Mouse (Mus musculus) stomach, postnatal 0 days (tissue): ENCODE data around the gene Smok3b. TPM values are rescaled to one million over a fixed set of nuclear protein-coding genes. Genes with fewer than 3 reads are reported as not detected.

Experiments used
- ATAC-seq: fragments of 200-750 bp; cut with Nextera tagmentation; 2 replicates; pipeline ENCODE4 v1.8.0; 2017; ENCODE audit not compliant: low FRiP score, low TSS enrichment
- DNase-seq: peaks from one replicate; pipeline ENCODE4 v3.0.0-alpha.2; 2016; ENCODE audit warnings: low spot score
- H3K27ac ChIP-seq: fragments of 300-500 bp; sonication (generic); replicated peaks from 2 replicates; pipeline ENCODE4 v1.5.1; 2014; ENCODE audit warnings: mild to moderate bottlenecking, control low read depth
- H3K27me3 ChIP-seq: fragments of 300-500 bp; sonication (generic); 2 replicates; pipeline ENCODE4 v1.6.1; 2014; ENCODE audit warnings: low read length; ENCODE audit not compliant: control insufficient read depth, insufficient read depth
- H3K36me3 ChIP-seq: fragments of 300-500 bp; sonication (generic); 2 replicates; pipeline ENCODE4 v1.6.1; 2014; ENCODE audit warnings: low read length, mixed read lengths; ENCODE audit not compliant: control insufficient read depth, insufficient read depth
- H3K4me1 ChIP-seq: fragments of 300-500 bp; sonication (generic); replicated peaks from 2 replicates; pipeline ENCODE4 v1.6.1; 2014; ENCODE audit warnings: antibody characterized with exemption; ENCODE audit not compliant: control insufficient read depth, insufficient read depth
- H3K4me2 ChIP-seq: fragments of 300-500 bp; sonication (generic); replicated peaks from 2 replicates; pipeline ENCODE4 v1.6.1; 2014; ENCODE audit warnings: low read depth, mild to moderate bottlenecking, control low read depth, moderate library complexity
- H3K4me3 ChIP-seq: fragments of 300-500 bp; sonication (generic); 2 replicates; pipeline ENCODE4 v1.5.1; 2014; ENCODE audit warnings: low read depth, low read length, control low read depth
- H3K9ac ChIP-seq: fragments of 300-500 bp; sonication (generic); 2 replicates; pipeline ENCODE4 v1.6.1; 2014; ENCODE audit warnings: mild to moderate bottlenecking, low read length, control low read depth, mixed read lengths
- H3K9me3 ChIP-seq: fragments of 300-500 bp; sonication (generic); 2 replicates; pipeline ENCODE4 v1.6.1; 2016; ENCODE audit warnings: low read length; ENCODE audit not compliant: control insufficient read depth
- CTCF ChIP-seq: IDR thresholded peaks from 2 replicates; pipeline ENCODE4 v1.5.1; 2016; ENCODE audit warnings: antibody characterized with exemption, low read depth, mild to moderate bottlenecking, moderate library complexity
- EP300 ChIP-seq: optimal IDR thresholded peaks from 2 replicates; pipeline ENCODE3; 2016; ENCODE audit warnings: antibody characterized with exemption
- whole genome bisulfite sequencing: fragments of 180-500 bp; shearing (Covaris S2); extraction: QIAGEN DNeasy Blood & Tissue Kit; methylation state at CpG from one replicate; pipeline ENCODE4 v1.1.7; 2014; 5-methylcytosine and 5-hydroxymethylcytosine counted together
- polyA plus RNA-seq: library from polyadenylated mRNA; unstranded; fragments of >200 nt; fragmentation: Nextera tagmentation; extraction: Ambion mirVana; gene quantifications from 2 replicates; pipeline ENCODE4 v1.2.1, GENCODE M21; 2015

The Smok3b gene
- polyA plus RNA-seq, 1 experiment from 2014 or later = not detected

DNA sequence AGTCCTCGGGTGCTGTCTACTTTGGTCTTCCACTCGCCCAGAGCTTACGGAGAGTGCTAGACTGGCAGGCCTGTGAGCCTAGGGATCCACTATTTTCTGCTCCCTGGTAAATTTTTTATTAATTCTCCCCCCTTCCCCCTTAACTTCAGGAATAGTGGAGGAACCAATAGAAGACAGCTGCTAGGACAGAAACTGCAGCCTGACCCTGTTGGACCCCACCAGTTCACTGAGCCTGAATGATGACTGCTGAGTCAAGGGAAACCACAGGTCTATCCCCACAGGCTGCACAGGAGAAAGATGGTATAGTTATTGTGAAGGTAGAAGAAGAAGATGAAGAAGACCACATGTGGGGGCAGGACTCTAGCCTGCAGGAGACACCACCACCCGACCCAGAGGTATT is 71.5 kb downstream of the Smok3b start:
- H3K27ac ChIP-seq = no peak overlapping the region
- H3K4me2 ChIP-seq = no peak overlapping the region
- H3K27me3 ChIP-seq = no peaks in the 10 kb centered on the region
- ATAC-seq (no peak), DNase-seq (no peak)
- H3K4me1 ChIP-seq = no peaks in the 10 kb centered on the region
- no peaks in the 10 kb centered on the region for H3K9me3 ChIP-seq
- no peak for TF ChIP-seq EP300
- TF ChIP-seq CTCF = no peak
- WGBS = 92% methylated on average over 4 of the region's 4 CpGs
- no peak overlapping the region for H3K9ac ChIP-seq
- H3K36me3 ChIP-seq = peaks cover 13% of the 10 kb centered on the region
- no peak overlapping the region for H3K4me3 ChIP-seq

DNA sequence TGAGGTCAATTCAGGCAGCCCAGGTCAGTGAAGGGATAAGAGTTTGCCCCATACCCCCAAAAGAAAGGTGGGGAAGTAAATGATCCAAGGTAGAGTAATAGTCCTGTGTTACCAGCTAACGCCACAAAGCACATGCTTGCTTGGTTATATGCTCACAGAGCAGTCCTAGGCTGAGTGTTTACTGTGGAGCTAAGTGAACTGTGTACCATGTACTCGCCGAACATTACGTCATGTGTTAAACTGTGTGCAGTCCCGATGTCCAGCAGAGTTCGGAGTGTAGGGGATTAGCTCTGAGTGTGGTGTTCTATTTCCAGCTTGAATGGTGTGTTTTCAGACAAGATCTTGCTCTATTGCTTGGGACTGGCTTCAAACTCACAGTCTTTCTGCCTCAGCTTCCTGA is 73.2 kb downstream of the Smok3b start:
- no peak for TF ChIP-seq EP300
- TF ChIP-seq CTCF = no peak
- H3K4me1 ChIP-seq = no peaks in the 10 kb centered on the region
- ATAC-seq (peak; percentile 47; the same call in 1 of the 2 replicates), DNase-seq (no peak)
- H3K9ac ChIP-seq = no peak overlapping the region
- no peaks in the 10 kb centered on the region for H3K9me3 ChIP-seq
- H3K4me2 ChIP-seq = no peak overlapping the region
- WGBS = 93% methylated on average over 6 of the region's 6 CpGs
- H3K4me3 ChIP-seq = no peak overlapping the region
- H3K36me3 ChIP-seq = peaks cover 16% of the 10 kb centered on the region
- H3K27me3 ChIP-seq = no peaks in the 10 kb centered on the region
- H3K27ac ChIP-seq = no peak overlapping the region

Other genes with a start within 250 kb of the Smok3b start
- 16.8 and 17.2 TPM in 2 replicates for gene Ppp1r35, start 242.6 kb upstream of the Smok3b start, polyA plus RNA-seq
- 5.8 and 6.8 TPM in 2 replicates for gene Mepce, start 233.8 kb upstream of the Smok3b start, polyA plus RNA-seq
- 2.6 and 2.7 TPM in 2 replicates for gene Zcwpw1, start 233.6 kb upstream of the Smok3b start, polyA plus RNA-seq
- 0.64 and 1.4 TPM in 2 replicates for gene Pilra, start 185.1 kb upstream of the Smok3b start, polyA plus RNA-seq
- 0.33 and 0.40 TPM in 2 replicates for gene Pilrb1, start 163.3 kb upstream of the Smok3b start, polyA plus RNA-seq
- gene Pilrb2, start 149.6 kb upstream of the Smok3b start, polyA plus RNA-seq = 0.49 and 0.88 TPM in 2 replicates
- 34.5 and 34.8 TPM in 2 replicates for gene Cyp3a13, start 99.8 kb upstream of the Smok3b start, polyA plus RNA-seq
- gene Gjc3, start 58.3 kb upstream of the Smok3b start, polyA plus RNA-seq = 0.92 TPM in 2 replicates
- gene Azgp1, start 39.9 kb upstream of the Smok3b start, polyA plus RNA-seq = 1.1 and 1.5 TPM in 2 replicates
- gene Smok3a, start 168 bp upstream of the Smok3b start, polyA plus RNA-seq = 0.10 TPM in 1 of 2 replicates, not detected in the other
- not detected in 2 replicates for gene Smok3c, start 31.8 kb downstream of the Smok3b start, polyA plus RNA-seq
- 5.6 and 5.8 TPM in 2 replicates for gene Zkscan1, start 63.7 kb downstream of the Smok3b start, polyA plus RNA-seq
- 20.0 and 20.4 TPM in 2 replicates for gene Zscan21, start 95.5 kb downstream of the Smok3b start, polyA plus RNA-seq
- 6.1 and 8.0 TPM in 2 replicates for gene Zfp113, start 134.3 kb downstream of the Smok3b start, polyA plus RNA-seq
- 173 and 180 TPM in 2 replicates for gene Cops6, start 139.6 kb downstream of the Smok3b start, polyA plus RNA-seq
- 9.3 and 9.9 TPM in 2 replicates for gene Ap4m1, start 150.6 kb downstream of the Smok3b start, polyA plus RNA-seq
- 43.6 and 45.5 TPM in 2 replicates for gene Mcm7, start 151.0 kb downstream of the Smok3b start, polyA plus RNA-seq
- gene Taf6, start 166.0 kb downstream of the Smok3b start, polyA plus RNA-seq = 27.1 and 27.7 TPM in 2 replicates
- gene Cnpy4, start 166.1 kb downstream of the Smok3b start, polyA plus RNA-seq = 18.6 and 20.0 TPM in 2 replicates
- gene Mblac1, start 172.9 kb downstream of the Smok3b start, polyA plus RNA-seq = 6.7 and 7.0 TPM in 2 replicates
- 0.10 and 0.11 TPM in 2 replicates for gene Nxpe5, start 204.5 kb downstream of the Smok3b start, polyA plus RNA-seq
- gene Lamtor4, start 234.1 kb downstream of the Smok3b start, polyA plus RNA-seq = 88.3 and 91.0 TPM in 2 replicates
- gene BC037034, start 242.6 kb downstream of the Smok3b start, polyA plus RNA-seq = 2.4 and 3.3 TPM in 2 replicates